Mouse (Mus musculus) natural killer cell, adult 2 months (primary cell): ENCODE measurements around the gene Mipep.

Experiments
- DNase-seq, 2 experiments: peaks; one replicate each; pipeline ENCODE4 v3.0.0; 2022; ENCODE audit warnings: low spot score in 2 of 2

Gene Mipep

DNA sequence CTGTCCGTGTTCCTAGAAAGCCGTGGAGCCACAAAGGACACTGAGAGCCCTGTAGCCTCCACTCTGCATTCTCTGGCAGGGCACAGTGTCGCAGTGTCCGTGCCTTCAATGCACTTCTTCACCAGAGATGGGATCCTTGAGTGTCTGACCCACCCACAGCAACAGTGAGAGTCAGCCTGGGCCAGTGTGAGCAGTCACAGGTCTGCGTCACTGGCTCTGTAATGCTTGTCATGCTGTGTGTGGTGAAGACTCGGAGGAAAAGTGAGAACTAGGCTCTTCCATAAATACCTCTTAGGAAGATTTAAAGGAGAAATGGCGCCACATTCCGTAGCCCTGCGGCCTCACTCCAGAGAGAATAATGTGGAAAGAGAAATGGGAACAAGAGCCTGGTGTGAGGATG is 84.0 kb downstream of the Mipep start:
- no peak for DNase-seq

DNA sequence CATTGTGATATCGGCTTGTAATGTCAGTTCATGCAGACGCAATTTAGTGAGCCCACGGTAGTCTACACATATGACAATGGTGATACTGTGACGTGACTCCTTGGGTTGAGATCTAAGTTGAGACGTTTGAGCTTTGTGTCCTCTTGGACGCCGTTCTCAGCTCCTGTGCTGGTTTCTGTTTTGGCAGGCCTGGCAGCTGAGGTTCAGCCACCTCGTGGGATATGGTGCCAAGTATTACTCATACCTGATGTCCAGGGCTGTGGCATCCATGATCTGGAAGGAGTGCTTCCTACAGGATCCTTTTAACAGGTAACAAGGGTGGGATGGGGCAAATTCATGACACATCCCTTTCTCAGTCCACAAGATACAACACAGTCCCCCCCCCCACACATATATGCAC is 87.5 kb downstream of the Mipep start:
- no peak for DNase-seq

- DNase-seq: no peak
Measured at GRCm38 (mm10) chr14:60882106-60882505, 97.7 kb downstream of the Mipep start.

DNA sequence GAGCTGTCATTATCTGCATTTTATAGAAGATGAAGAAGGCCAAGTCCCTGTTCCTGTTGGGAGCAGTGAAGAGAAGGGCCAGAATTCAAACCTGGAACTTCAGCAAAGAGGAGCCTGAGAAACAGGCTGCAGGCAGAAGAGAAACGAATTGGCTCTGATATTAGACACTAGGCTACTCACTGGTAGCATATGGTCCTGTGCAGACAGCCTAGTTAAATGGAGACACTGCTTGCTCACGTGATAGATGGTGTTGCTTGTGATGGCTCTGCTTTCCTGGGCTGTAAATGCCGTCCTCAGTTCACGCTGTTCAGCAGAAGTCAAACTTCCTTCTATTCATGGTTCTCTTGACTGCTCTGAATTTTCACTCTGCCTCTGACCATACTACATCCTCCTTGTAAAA is 98.3 kb downstream of the Mipep start:
- DNase-seq: no peak

DNA sequence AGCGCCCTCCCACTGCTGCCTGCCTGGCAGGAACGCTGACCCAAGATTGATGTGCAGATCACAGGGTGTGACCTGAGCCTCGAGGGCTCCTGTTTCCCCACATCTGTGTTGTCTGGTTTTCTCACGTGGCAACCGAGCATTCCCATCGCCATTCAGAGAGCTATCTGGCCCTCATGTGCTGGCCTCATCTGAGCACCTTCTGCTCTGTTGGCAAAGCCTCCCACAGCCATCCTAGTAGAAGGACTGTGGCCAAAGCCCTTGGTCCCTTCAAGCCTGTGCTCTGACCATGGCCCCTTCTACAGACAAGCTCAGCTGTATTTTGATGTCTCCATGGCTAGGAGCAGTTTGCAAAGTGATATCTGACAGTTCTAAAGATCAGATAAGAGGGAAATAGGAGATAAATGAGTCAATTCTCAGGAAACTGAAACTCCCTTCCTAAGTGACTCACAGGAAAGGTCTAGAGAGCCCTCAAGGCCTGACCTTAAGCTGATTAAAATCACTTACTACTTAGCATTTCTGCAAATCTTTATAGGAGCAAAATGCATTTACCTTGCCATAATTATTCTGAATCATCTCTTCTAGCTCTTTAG is 101.1 kb downstream of the Mipep start:
- no peak for DNase-seq

- no peak for DNase-seq
Measured at GRCm38 (mm10) chr14:60893882-60894281, 109.5 kb downstream of the Mipep start.

DNA sequence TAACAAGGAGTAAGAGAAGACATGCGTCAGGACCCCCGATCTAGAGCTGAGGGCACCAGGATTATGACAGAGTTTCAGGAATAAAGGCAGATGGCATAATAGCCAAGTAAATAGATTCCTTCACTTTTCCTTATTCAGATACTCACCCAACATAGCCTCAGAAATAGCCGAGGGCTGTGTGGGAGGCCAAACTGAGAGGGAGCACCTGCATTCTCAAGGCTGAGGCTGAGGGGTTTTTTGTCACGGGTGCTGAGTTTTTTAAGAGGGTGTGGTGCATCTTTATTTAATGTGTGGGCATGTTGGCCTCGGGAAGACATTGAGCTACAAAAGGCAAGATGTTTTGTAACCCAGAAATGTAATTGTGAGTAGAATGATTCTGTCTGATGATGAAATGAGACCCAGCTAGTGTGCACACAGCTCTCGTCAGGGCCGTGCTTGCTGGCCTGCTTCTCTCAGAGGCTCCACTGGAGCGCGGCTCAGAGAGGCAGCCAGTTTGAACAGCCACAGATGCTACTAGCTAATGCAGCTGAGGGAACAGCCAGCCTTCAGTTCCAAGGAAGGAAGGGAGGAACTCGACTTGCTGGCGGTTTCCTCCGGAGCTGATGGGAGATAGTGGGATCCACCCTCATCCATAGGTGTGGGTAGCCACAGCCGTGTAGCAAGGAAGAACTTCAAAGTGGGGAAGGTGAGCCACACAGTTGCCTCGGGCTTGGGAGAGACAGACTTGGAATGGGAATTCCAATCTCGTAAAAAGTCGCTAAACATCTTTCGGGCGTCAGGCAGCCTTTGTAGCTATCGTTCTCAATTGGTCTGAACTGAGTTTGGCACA is 111.0 kb downstream of the Mipep start:
- no peak for DNase-seq

- no peak for DNase-seq
Measured at GRCm38 (mm10) chr14:60898086-60898667, 113.8 kb downstream of the Mipep start.

- no peak for DNase-seq
Measured at GRCm38 (mm10) chr14:60904501-60904900, 120.1 kb downstream of the Mipep start.

DNA sequence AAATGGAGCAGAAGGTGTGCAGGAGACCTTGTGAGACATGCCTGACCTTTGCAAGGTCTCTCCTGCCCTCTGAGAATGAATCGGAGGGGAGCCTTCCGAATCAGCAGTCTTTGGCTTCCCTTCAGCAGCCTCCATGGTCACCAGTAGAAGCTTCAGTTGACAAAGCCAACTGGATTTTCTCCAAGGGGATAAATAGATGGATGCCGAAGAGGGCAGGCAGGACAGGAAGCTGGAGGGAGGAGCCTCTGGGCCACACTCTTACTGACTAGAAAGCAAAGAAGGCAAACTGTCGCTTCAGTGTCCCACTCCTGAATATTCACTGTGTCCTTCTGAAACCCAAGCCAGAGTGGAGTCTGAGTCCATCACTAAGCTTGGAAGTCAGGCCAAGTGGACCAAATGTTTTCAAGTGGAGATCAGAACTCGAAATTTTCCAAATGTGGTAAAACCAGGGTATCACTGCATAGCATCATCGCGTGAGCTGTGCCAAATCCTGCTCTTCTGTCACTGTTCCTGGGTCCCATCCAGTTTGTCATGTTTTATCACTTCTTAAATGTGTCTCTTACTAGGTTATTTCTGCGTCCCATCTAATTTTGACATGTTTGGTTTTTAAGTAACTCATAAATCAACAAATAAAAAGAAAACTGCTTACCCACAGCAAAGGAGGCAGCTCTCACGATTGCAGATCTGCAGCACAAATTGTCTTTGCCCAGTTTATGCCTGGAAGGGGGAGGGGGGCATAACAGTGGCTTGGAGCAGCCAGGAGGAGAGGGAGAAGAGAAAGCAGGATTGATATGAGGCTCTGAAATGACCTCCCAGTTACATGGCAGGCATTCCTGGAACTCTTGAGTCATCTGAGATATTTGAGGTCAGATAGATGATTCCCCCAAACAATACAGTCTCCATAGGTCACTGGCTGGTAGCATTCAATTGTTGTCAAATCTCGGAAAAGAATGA is 122.3 kb downstream of the Mipep start:
- no peak for DNase-seq

GRCm38 (mm10) chr14:60909351-60909750 is 125.0 kb downstream of the Mipep start:
- no peak for DNase-seq

- no peak for DNase-seq
Measured at GRCm38 (mm10) chr14:60910506-60911444, 126.4 kb downstream of the Mipep start.

DNA sequence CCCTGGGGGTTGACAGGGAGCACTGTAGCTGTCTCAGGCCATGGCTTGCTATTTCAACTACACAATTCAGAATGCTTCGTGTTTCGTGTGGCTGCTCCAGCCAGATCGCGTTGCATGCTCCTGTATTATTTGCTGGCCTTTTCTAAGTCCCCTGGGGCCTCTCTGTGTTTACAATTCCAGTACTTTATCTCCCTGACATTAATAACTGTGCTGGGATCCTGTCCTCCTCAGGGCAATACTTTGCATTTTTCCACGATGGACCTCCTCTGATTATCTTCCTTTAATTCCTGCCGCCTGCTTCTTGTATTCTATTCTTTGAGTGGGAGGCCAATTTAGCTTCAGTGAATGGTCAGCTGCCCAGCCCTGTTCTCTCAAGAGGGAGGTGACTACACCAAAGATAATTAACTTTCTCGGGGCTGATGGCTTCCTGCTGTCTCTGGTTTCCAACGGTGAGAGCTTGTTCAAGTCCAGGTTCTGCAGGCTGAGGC is 128.7 kb downstream of the Mipep start:
- DNase-seq: no peak

GRCm38 (mm10) chr14:60916661-60917060 is 132.3 kb downstream of the Mipep start:
- DNase-seq: no peak

GRCm38 (mm10) chr14:60926011-60926410 is 141.6 kb downstream of the Mipep start:
- no peak for DNase-seq

GRCm38 (mm10) chr14:60935705-60936104 is 151.3 kb downstream of the Mipep start:
- no peak for DNase-seq

DNA sequence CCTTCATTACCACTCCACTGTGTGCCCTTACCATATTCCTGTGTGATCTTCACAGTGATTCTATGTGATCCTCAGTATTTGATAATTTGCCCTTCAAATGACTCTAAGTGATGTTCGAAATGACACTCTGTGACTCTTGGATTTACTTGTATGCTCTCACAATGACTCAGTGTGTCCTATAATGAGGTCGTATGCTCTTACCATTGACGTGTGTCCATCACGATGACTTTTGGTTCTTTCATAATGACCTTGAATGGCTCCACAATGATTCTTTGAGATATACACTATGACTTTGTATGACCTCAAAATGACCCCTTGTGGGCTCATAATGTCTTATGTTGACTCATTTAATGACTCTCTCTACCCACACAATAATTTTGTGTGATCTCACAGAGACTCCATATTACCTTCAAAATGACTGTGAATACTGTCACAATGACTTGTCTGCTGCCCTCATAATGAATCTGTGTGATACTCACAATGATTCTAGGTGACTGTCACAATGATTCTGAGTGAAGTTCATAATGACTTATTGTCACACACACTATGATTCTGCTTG is 153.2 kb downstream of the Mipep start:
- no peak for DNase-seq
